8 mouse cellular contexts compared by ENCODE assay signal in genomic region chr14:121879266-121879840, GRCm38 (mm10). TPM values are rescaled to one million over a fixed set of nuclear protein-coding genes. Genes with fewer than 3 reads are reported as not detected.
DNase-seq lines count a peak whose midpoint lies in the region; ATAC-seq and TF ChIP-seq lines count a peak whose summit lies in the region.

No protein-coding gene starts in this region.

- peaks cover under 1% of the 10 kb centered on the region; the same call in 1 of the 2 replicates for H3K36me3 ChIP-seq in heart, adult 2 months (ENCODE audit: control insufficient read depth, insufficient read depth, low read length)

- H3K27ac ChIP-seq in heart, adult 2 months: peak overlapping the region; percentile 96; the same call in 1 of the 2 replicates
- H3K27ac ChIP-seq in embryonic fibroblast, embryonic 13.5 days (ENCODE audit: insufficient read depth, low read length): no peak overlapping the region

- DNase-seq in heart, adult 2 months: peak in 1 of 2 experiments; percentile 14
- DNase-seq in heart, postnatal 25 days (ENCODE audit: low spot score): no peak
- DNase-seq in kidney, postnatal 10 days: peak; percentile 37
- peak; percentile 27 for DNase-seq in lung, postnatal 36 days
- DNase-seq in thymus, postnatal 36 days: peak; percentile 38 to 40
- DNase-seq in adrenal gland, postnatal 14 days: no peak

- no peak for TF ChIP-seq CTCF in heart, adult 2 months (IDR thresholded peaks at IDR 0.05)
- no peak for TF ChIP-seq CTCF in embryonic fibroblast, embryonic 13.5 days (IDR thresholded peaks at IDR 0.05; ENCODE audit: borderline replicate concordance, insufficient read depth, low read length)

- peak; percentile 29 for ATAC-seq in CD4-positive, CD25-positive, alpha-beta regulatory T cell, adult 4 months

- no peaks in the 10 kb centered on the region; the same call in 1 of the 2 replicates for H3K4me1 ChIP-seq in heart, adult 2 months (ENCODE audit: control insufficient read depth, insufficient read depth, low read length)
- no peaks in the 10 kb centered on the region; the same call in 1 of the 2 replicates for H3K4me1 ChIP-seq in embryonic fibroblast, embryonic 13.5 days (ENCODE audit: control insufficient read depth, insufficient read depth, low read length)

- H3K27me3 ChIP-seq in heart, adult 2 months (ENCODE audit: control insufficient read depth, insufficient read depth, low read length): no peaks in the 10 kb centered on the region

- H3K4me3 ChIP-seq in heart, adult 2 months: peak overlapping the region; percentile 98
- H3K4me3 ChIP-seq in embryonic fibroblast, embryonic 13.5 days (ENCODE audit: insufficient read depth, low read length): peak overlapping the region; percentile 89

- WGBS in heart, adult 2 months: 11% methylated on average over 16 of the region's 16 CpGs

- TF ChIP-seq POLR2A in heart, adult 2 months (IDR thresholded peaks at IDR 0.05; ENCODE audit: insufficient read depth, low read depth, low read length): no peak
- no peak for TF ChIP-seq POLR2A in embryonic fibroblast, embryonic 13.5 days (IDR thresholded peaks at IDR 0.05; ENCODE audit: low read depth, low read length)

- intact Hi-C loops in heart, adult 2 months (cut with DNase I): loop anchor here (5.0 kb wide), 2 partner anchors 82 to 228 kb away; partner anchors contain the start of genes Dock9 and Tm9sf2
- intact Hi-C loops in heart, postnatal 25 days (cut with DNase I): no loop called here

- no peak for TF ChIP-seq EP300 in heart, adult 2 months (IDR thresholded peaks at IDR 0.05; ENCODE audit: insufficient read depth, low read depth, low read length)

- H3K9ac ChIP-seq in heart, adult 2 months (ENCODE audit: low read depth, low read length): peak overlapping the region; percentile 92

- H3K79me2 ChIP-seq in heart, adult 2 months (replicated peaks; ENCODE audit: control insufficient read depth, insufficient read depth, low read length): peaks cover 4% of the 10 kb centered on the region

RNA-seq across cellular contexts. Expression of gene Ubac2, which starts 0.9 kb away (rescaled TPM):
- total RNA-seq in heart, adult 2 months (2021): 10 to 100 TPM; 30.4 to 31.9 TPM
- 37.0 and 43.9 TPM in 2 replicates for polyA plus RNA-seq in heart, adult 2 months (2012; rRNA removed)
- 10 to 100 TPM; 25.9 to 27.4 TPM for total RNA-seq in heart, postnatal 25 days (2021)
- 10 to 100 TPM; 83.5 to 93.7 TPM for polyA plus RNA-seq in CD4-positive, CD25-positive, alpha-beta regulatory T cell, adult 4 months (2017; shearing (Covaris generic))
- polyA plus RNA-seq in embryonic fibroblast, embryonic 13.5 days (2011; ENCODE audit: insufficient read length, low read depth, missing spikeins): 41.4 and 59.3 TPM in 2 replicates
- 30.3 and 34.4 TPM in 2 replicates for total RNA-seq in adrenal gland, postnatal 14 days (2021)

RNA-seq across cellular contexts. Expression of gene Gpr18, which starts 36.2 kb away (rescaled TPM):
- under 1 TPM; 0.16 to 0.43 TPM for total RNA-seq in heart, adult 2 months (2021)
- polyA plus RNA-seq in heart, adult 2 months (2012; rRNA removed): 0.53 and 2.2 TPM in 2 replicates
- under 1 TPM; 0.28 to 0.29 TPM for total RNA-seq in heart, postnatal 25 days (2021)
- polyA plus RNA-seq in CD4-positive, CD25-positive, alpha-beta regulatory T cell, adult 4 months (2017; shearing (Covaris generic)): 10 to 100 TPM; 92.7 to 95.9 TPM
- not detected in 2 replicates for polyA plus RNA-seq in embryonic fibroblast, embryonic 13.5 days (2011; ENCODE audit: insufficient read length, low read depth, missing spikeins)
- total RNA-seq in adrenal gland, postnatal 14 days (2021): 0.67 and 5.2 TPM in 2 replicates

Comparison
In these comparisons a context has a peak if more than half of its experiments do, and no peak if none do; other contexts are left out.
1. DNase-seq: peak in kidney, postnatal 10 days (single experiment), lung, postnatal 36 days (single experiment) and thymus, postnatal 36 days (2 of 2); none in heart, postnatal 25 days (single experiment) and adrenal gland, postnatal 14 days (single experiment).